Mouse (Mus musculus): Measurements from ENCODE around the gene Asb8.
A peak's percentile ranks its signal among the peaks of the same experiment; 100 is the strongest.

GRCm38 (mm10) chr15:98096957-98097356 is 68.5 kb downstream of the Asb8 start:
- TF ChIP-seq CTCF (IDR thresholded peaks at IDR 0.05; ENCODE audit: borderline replicate concordance, extremely low read depth, insufficient read depth, insufficient read length) (peak; percentile 12; the same call in 1 of the 2 replicates), POLR2A (IDR thresholded peaks at IDR 0.05; ENCODE audit: borderline replicate concordance, extremely low read depth, insufficient read depth, insufficient read length, poor library complexity, severe bottlenecking) (no peak)

Measured in brain, embryonic 14.5 days (tissue).